Mouse (Mus musculus): ENCODE measurements at regions not wholly inside any gene's neighbourhood (a gene's known extent, or its start where the extent isn't known, plus 50 kb on each side); places are given as distances from the start of the nearest gene placed in this dataset.

DNA sequence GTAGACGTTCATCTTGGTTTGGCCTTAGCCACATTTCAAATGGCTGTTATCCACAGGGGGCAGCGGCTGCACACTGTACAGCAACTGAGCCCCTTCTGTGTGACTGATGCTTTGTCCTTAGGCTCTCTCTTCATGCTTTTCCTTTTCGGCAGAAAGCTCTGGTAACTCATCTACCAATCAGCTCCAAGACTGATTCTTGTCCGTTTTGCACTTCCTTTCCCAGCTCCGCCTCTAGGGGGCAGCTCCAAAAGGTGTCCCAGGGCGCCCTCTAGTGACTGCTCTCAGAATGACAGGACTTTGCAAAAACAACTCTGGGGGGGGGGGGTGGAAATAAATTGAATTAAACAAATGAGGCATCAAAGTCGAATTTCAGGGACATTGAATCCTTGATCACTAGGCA is 173.0 kb downstream of the Cog6 start:
- TF ChIP-seq CTCF (IDR thresholded peaks at IDR 0.05; ENCODE audit: insufficient read depth, low read length) (peak; percentile 91), POLR2A (IDR thresholded peaks at IDR 0.05; ENCODE audit: borderline replicate concordance, extremely low read depth, low read depth, low read length) (no peak)
- peak; percentile 84 for DNase-seq
- Histone ChIP-seq H3K4me3 (replicated peaks; ENCODE audit: extremely low read depth, low read depth, low read length) (no peak overlapping the region), H3K4me1 (ENCODE audit: control insufficient read depth, insufficient read depth, low read length) (no peaks in the 10 kb centered on the region)
- WGBS: 25% methylated on average over 7 of the region's 7 CpGs

DNA sequence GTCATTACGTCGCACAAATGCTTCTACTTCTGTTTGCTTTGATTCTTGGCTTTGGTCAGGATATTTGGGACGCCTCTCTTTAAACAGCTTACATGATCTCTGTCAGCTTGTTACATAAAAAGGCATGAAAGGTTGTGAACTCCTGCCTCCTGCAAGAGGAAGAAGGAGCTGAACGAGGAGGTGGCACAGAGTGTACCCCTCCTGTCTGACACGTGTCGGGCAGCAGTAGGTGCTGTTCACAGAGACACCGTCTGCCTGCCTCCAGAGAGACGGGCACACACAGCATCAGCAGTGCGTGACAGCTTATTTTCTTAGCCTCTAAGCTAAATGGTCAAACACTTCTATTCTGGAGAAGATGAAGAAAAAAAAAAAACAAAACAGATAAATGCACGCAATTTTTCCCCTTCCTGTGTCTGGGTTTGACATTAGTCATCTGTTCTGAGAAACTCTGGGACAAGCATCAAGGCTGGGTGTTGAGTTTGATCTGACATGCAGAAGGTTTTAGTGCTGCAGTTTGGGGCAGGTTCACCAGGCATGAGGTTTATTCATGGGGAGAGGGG is 174.1 kb downstream of the Cog6 start:
- Histone ChIP-seq H3K4me1 (ENCODE audit: control insufficient read depth, insufficient read depth, low read length) (no peaks in the 10 kb centered on the region), H3K4me3 (replicated peaks; ENCODE audit: extremely low read depth, low read depth, low read length) (no peak overlapping the region)
- TF ChIP-seq POLR2A (IDR thresholded peaks at IDR 0.05; ENCODE audit: borderline replicate concordance, extremely low read depth, low read depth, low read length) (no peak), CTCF (IDR thresholded peaks at IDR 0.05; ENCODE audit: insufficient read depth, low read length) (no peak)
- DNase-seq: no peak
- WGBS: 65% methylated on average over 10 of the region's 10 CpGs

- 41% methylated on average over 12 of the region's 12 CpGs for WGBS
- no peak for DNase-seq
- TF ChIP-seq POLR2A (IDR thresholded peaks at IDR 0.05; ENCODE audit: borderline replicate concordance, extremely low read depth, low read depth, low read length) (no peak), CTCF (IDR thresholded peaks at IDR 0.05; ENCODE audit: insufficient read depth, low read length) (no peak)
- Histone ChIP-seq H3K4me3 (replicated peaks; ENCODE audit: extremely low read depth, low read depth, low read length) (no peak overlapping the region), H3K4me1 (ENCODE audit: control insufficient read depth, insufficient read depth, low read length) (no peaks in the 10 kb centered on the region)
Observed at GRCm38 (mm10) chr3:52840160-52840953, 176.7 kb downstream of the Cog6 start.

GRCm38 (mm10) chr3:52838020-52838419 is 179.0 kb downstream of the Cog6 start:
- H3K4me1 ChIP-seq (ENCODE audit: control insufficient read depth, insufficient read depth, low read length): no peaks in the 10 kb centered on the region
- DNase-seq: no peak
- TF ChIP-seq POLR2A (IDR thresholded peaks at IDR 0.05; ENCODE audit: borderline replicate concordance, extremely low read depth, low read depth, low read length) (no peak), CTCF (IDR thresholded peaks at IDR 0.05; ENCODE audit: insufficient read depth, low read length) (no peak)
- H3K4me3 ChIP-seq (replicated peaks; ENCODE audit: extremely low read depth, low read depth, low read length): no peak overlapping the region
- WGBS: 88% methylated on average over 14 of the region's 14 CpGs

- no peak overlapping the region for H3K4me3 ChIP-seq (replicated peaks; ENCODE audit: extremely low read depth, low read depth, low read length)
- no peak for DNase-seq
- H3K4me1 ChIP-seq (ENCODE audit: control insufficient read depth, insufficient read depth, low read length): no peaks in the 10 kb centered on the region
- WGBS: 62% methylated on average over 4 of the region's 4 CpGs
- TF ChIP-seq POLR2A (IDR thresholded peaks at IDR 0.05; ENCODE audit: borderline replicate concordance, extremely low read depth, low read depth, low read length) (no peak), CTCF (IDR thresholded peaks at IDR 0.05; ENCODE audit: insufficient read depth, low read length) (no peak)
Observed at GRCm38 (mm10) chr3:52837527-52837926, 179.5 kb downstream of the Cog6 start.

- Histone ChIP-seq H3K4me1 (ENCODE audit: control insufficient read depth, insufficient read depth, low read length) (no peaks in the 10 kb centered on the region), H3K4me3 (replicated peaks; ENCODE audit: extremely low read depth, low read depth, low read length) (no peak overlapping the region)
- 30% methylated on average over 8 of the region's 8 CpGs for WGBS
- DNase-seq: no peak
- TF ChIP-seq CTCF (IDR thresholded peaks at IDR 0.05; ENCODE audit: insufficient read depth, low read length): no peak
- TF ChIP-seq POLR2A (IDR thresholded peaks at IDR 0.05; ENCODE audit: borderline replicate concordance, extremely low read depth, low read depth, low read length): no peak
Observed at GRCm38 (mm10) chr3:52836780-52837179, 180.3 kb downstream of the Cog6 start.

DNA sequence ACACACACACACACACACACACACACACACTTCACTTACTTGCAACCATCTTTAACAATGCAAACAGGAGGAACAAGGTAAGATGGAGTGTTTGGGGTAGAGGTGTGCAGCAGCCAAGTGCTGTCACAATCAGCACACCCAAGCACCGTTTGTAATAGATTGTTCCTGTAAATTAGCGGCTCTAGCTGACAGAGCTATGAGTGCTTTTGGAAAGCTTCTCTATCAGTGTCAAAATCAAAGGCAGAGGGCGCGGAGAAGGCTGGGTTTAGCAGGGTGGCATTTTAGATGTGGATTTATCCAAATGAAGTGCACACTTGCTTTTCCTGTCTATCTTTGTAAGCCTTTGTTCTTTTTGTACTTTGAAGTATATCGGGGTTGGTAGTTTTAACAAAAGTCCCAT is 184.6 kb downstream of the Cog6 start:
- no peaks in the 10 kb centered on the region for H3K4me1 ChIP-seq (ENCODE audit: control insufficient read depth, insufficient read depth, low read length)
- TF ChIP-seq CTCF (IDR thresholded peaks at IDR 0.05; ENCODE audit: insufficient read depth, low read length): no peak
- no peak for TF ChIP-seq POLR2A (IDR thresholded peaks at IDR 0.05; ENCODE audit: borderline replicate concordance, extremely low read depth, low read depth, low read length)
- 62% methylated on average over 5 of the region's 5 CpGs for WGBS
- DNase-seq: no peak
- no peak overlapping the region for H3K4me3 ChIP-seq (replicated peaks; ENCODE audit: extremely low read depth, low read depth, low read length)

DNA sequence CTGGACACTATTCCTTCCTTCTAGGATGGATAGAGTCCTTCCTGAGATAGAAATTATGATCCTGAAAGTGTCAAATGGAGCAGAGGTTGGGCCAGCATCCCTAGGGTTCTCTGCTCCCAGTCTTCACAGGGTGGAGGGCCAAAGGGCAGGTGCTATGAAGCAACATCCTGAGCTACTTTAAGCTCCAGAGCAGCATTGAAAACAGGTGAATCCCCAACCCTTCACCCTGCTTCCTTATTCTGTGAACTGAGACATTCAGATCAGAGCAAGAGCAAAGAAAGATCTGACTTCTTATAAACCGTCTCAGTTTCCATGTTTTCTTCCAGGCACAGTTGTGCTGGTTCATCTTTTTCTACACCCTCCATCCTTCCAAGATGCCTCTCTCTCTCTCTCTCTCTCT is 185.1 kb downstream of the Cog6 start:
- TF ChIP-seq CTCF (IDR thresholded peaks at IDR 0.05; ENCODE audit: insufficient read depth, low read length) (no peak), POLR2A (IDR thresholded peaks at IDR 0.05; ENCODE audit: borderline replicate concordance, extremely low read depth, low read depth, low read length) (no peak)
- Histone ChIP-seq H3K4me3 (replicated peaks; ENCODE audit: extremely low read depth, low read depth, low read length) (no peak overlapping the region), H3K4me1 (ENCODE audit: control insufficient read depth, insufficient read depth, low read length) (no peaks in the 10 kb centered on the region)
- WGBS: 64% methylated on average over 1 of the region's 1 CpGs
- DNase-seq: no peak

- no peaks in the 10 kb centered on the region for H3K4me1 ChIP-seq (ENCODE audit: control insufficient read depth, insufficient read depth, low read length)
- no peak for TF ChIP-seq POLR2A (IDR thresholded peaks at IDR 0.05; ENCODE audit: borderline replicate concordance, extremely low read depth, low read depth, low read length)
- H3K4me3 ChIP-seq (replicated peaks; ENCODE audit: extremely low read depth, low read depth, low read length): no peak overlapping the region
- DNase-seq: no peak
- 87% methylated on average over 3 of the region's 3 CpGs for WGBS
Observed at GRCm38 (mm10) chr3:52830101-52830500, 186.9 kb downstream of the Cog6 start.

DNA sequence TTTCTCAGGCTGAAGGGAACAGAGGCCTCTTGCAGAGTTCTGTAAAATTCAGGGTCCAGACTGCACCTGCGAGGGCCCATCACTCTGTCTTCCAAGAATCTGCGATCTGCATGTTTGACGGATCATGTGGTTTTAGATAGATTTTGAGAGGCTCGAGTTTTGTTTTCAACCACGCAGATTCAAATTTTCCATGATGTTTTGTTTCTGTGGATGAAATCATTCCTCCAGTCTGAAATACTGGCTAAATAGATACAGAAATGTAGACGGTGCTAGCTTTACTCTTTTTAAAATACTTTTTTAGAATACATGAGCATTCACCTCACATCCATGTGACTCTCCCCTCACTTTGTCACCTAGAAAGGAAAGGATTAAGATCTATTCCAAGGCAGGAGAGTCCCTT is 188.0 kb downstream of the Cog6 start:
- H3K4me3 ChIP-seq (replicated peaks; ENCODE audit: extremely low read depth, low read depth, low read length): no peak overlapping the region
- TF ChIP-seq CTCF (IDR thresholded peaks at IDR 0.05; ENCODE audit: insufficient read depth, low read length): no peak
- TF ChIP-seq POLR2A (IDR thresholded peaks at IDR 0.05; ENCODE audit: borderline replicate concordance, extremely low read depth, low read depth, low read length): no peak
- DNase-seq: no peak
- H3K4me1 ChIP-seq (ENCODE audit: control insufficient read depth, insufficient read depth, low read length): no peaks in the 10 kb centered on the region
- 86% methylated on average over 6 of the region's 6 CpGs for WGBS
